Mouse (Mus musculus): ENCODE measurements around the gene Slc13a2.

Gene Slc13a2

GRCm38 (mm10) chr11:78386508-78387043 lies 35.4 kb downstream of the Slc13a2 start, which contains the start of gene Foxn1:
Foxn1 (minus strand) TSS chr11:78386558.
- DNase-seq: no peak

GRCm38 (mm10) chr11:78385776-78386175 lies 36.2 kb downstream of the Slc13a2 start:
- DNase-seq: no peak

GRCm38 (mm10) chr11:78382701-78383100 lies 39.3 kb downstream of the Slc13a2 start:
- no peak for DNase-seq

- DNase-seq: no peak
Observed at GRCm38 (mm10) chr11:78382286-78382685, 39.7 kb downstream of the Slc13a2 start.

GRCm38 (mm10) chr11:78380996-78381395 lies 41.0 kb downstream of the Slc13a2 start:
- DNase-seq: no peak

- no peak for DNase-seq
Observed at GRCm38 (mm10) chr11:78380351-78380750, 41.7 kb downstream of the Slc13a2 start.

- peak; percentile 51 for DNase-seq
Observed at GRCm38 (mm10) chr11:78377549-78378159, 44.4 kb downstream of the Slc13a2 start.

GRCm38 (mm10) chr11:78374147-78374546 lies 47.9 kb downstream of the Slc13a2 start:
- no peak for DNase-seq

GRCm38 (mm10) chr11:78372610-78373009 lies 49.4 kb downstream of the Slc13a2 start:
- peak; percentile 76 for DNase-seq

GRCm38 (mm10) chr11:78372166-78372565 lies 49.9 kb downstream of the Slc13a2 start:
- no peak for DNase-seq

GRCm38 (mm10) chr11:78371711-78372110 lies 50.3 kb downstream of the Slc13a2 start:
- DNase-seq: no peak

GRCm38 (mm10) chr11:78370389-78370788 lies 51.6 kb downstream of the Slc13a2 start:
- peak; percentile 50 for DNase-seq

- DNase-seq: no peak
Observed at GRCm38 (mm10) chr11:78367456-78368225, 54.4 kb downstream of the Slc13a2 start.

GRCm38 (mm10) chr11:78364103-78364502 lies 57.9 kb downstream of the Slc13a2 start:
- DNase-seq: peak; percentile 50

- DNase-seq: peak; percentile 46
Observed at GRCm38 (mm10) chr11:78363309-78364007, 58.6 kb downstream of the Slc13a2 start.

GRCm38 (mm10) chr11:78360789-78361131 lies 61.3 kb downstream of the Slc13a2 start:
- no peak for DNase-seq

- peak; percentile 85 for DNase-seq
Observed at GRCm38 (mm10) chr11:78360125-78360788, 61.8 kb downstream of the Slc13a2 start.

- DNase-seq: peak; percentile 56
Observed at GRCm38 (mm10) chr11:78358330-78359007, 63.5 kb downstream of the Slc13a2 start.

- DNase-seq: peak; percentile 62
Observed at GRCm38 (mm10) chr11:78355471-78356238, 66.4 kb downstream of the Slc13a2 start.

GRCm38 (mm10) chr11:78354905-78355304 lies 67.1 kb downstream of the Slc13a2 start:
- no peak for DNase-seq

GRCm38 (mm10) chr11:78353081-78353480 lies 68.9 kb downstream of the Slc13a2 start:
- no peak for DNase-seq
